Mouse (Mus musculus): ENCODE data around the gene Cyp46a1.
A peak's percentile ranks its signal among the peaks of the same experiment; 100 is the strongest.

The Cyp46a1 gene

GRCm38 (mm10) chr12:108355986-108356385, 21.8 kb downstream of the Cyp46a1 start:
- DNase-seq (ENCODE audit: inconsistent ontology term): no peak

- peak; percentile 76 for DNase-seq (ENCODE audit: inconsistent ontology term)
Observed at GRCm38 (mm10) chr12:108363796-108364195, 29.6 kb downstream of the Cyp46a1 start.

GRCm38 (mm10) chr12:108365340-108365739, 31.2 kb downstream of the Cyp46a1 start:
- DNase-seq (ENCODE audit: inconsistent ontology term): peak; percentile 59

GRCm38 (mm10) chr12:108365868-108366267, 31.7 kb downstream of the Cyp46a1 start:
- DNase-seq (ENCODE audit: inconsistent ontology term): no peak

GRCm38 (mm10) chr12:108367909-108368308, 33.7 kb downstream of the Cyp46a1 start:
- no peak for DNase-seq (ENCODE audit: inconsistent ontology term)

GRCm38 (mm10) chr12:108368921-108369320, 34.7 kb downstream of the Cyp46a1 start:
- no peak for DNase-seq (ENCODE audit: inconsistent ontology term)

- DNase-seq (ENCODE audit: inconsistent ontology term): no peak
Observed at GRCm38 (mm10) chr12:108370596-108371428, 36.6 kb downstream of the Cyp46a1 start, which contains the start of gene Eml1. Gene Eml1 (plus strand): TSS chr12:108370957.

- DNase-seq (ENCODE audit: inconsistent ontology term): no peak
Observed at GRCm38 (mm10) chr12:108371429-108371765, 37.2 kb downstream of the Cyp46a1 start.

GRCm38 (mm10) chr12:108372241-108372640, 38.1 kb downstream of the Cyp46a1 start:
- no peak for DNase-seq (ENCODE audit: inconsistent ontology term)

- DNase-seq (ENCODE audit: inconsistent ontology term): no peak
Observed at GRCm38 (mm10) chr12:108373611-108374010, 39.4 kb downstream of the Cyp46a1 start.

GRCm38 (mm10) chr12:108374689-108375088, 40.5 kb downstream of the Cyp46a1 start:
- no peak for DNase-seq (ENCODE audit: inconsistent ontology term)

GRCm38 (mm10) chr12:108378379-108379133, 44.4 kb downstream of the Cyp46a1 start:
- DNase-seq (ENCODE audit: inconsistent ontology term): no peak

- peak; percentile 56 for DNase-seq (ENCODE audit: inconsistent ontology term)
Observed at GRCm38 (mm10) chr12:108386476-108387232, 52.5 kb downstream of the Cyp46a1 start.

GRCm38 (mm10) chr12:108389718-108390117, 55.5 kb downstream of the Cyp46a1 start:
- DNase-seq (ENCODE audit: inconsistent ontology term): no peak

- peak; percentile 48 for DNase-seq (ENCODE audit: inconsistent ontology term)
Observed at GRCm38 (mm10) chr12:108392254-108393044, 58.3 kb downstream of the Cyp46a1 start.

- no peak for DNase-seq (ENCODE audit: inconsistent ontology term)
Observed at GRCm38 (mm10) chr12:108393082-108393481, 58.9 kb downstream of the Cyp46a1 start.

GRCm38 (mm10) chr12:108393637-108394036, 59.5 kb downstream of the Cyp46a1 start:
- DNase-seq (ENCODE audit: inconsistent ontology term): peak; percentile 97

- no peak for DNase-seq (ENCODE audit: inconsistent ontology term)
Observed at GRCm38 (mm10) chr12:108394534-108395284, 60.5 kb downstream of the Cyp46a1 start.

GRCm38 (mm10) chr12:108395285-108395660, 61.1 kb downstream of the Cyp46a1 start:
- DNase-seq (ENCODE audit: inconsistent ontology term): no peak

GRCm38 (mm10) chr12:108396081-108396947, 62.1 kb downstream of the Cyp46a1 start:
- peak; percentile 96 for DNase-seq (ENCODE audit: inconsistent ontology term)

Measured in Muller cell, postnatal 12 days (primary cell).